ENCODE assay signal across 8 mouse cellular contexts in the genomic region with DNA sequence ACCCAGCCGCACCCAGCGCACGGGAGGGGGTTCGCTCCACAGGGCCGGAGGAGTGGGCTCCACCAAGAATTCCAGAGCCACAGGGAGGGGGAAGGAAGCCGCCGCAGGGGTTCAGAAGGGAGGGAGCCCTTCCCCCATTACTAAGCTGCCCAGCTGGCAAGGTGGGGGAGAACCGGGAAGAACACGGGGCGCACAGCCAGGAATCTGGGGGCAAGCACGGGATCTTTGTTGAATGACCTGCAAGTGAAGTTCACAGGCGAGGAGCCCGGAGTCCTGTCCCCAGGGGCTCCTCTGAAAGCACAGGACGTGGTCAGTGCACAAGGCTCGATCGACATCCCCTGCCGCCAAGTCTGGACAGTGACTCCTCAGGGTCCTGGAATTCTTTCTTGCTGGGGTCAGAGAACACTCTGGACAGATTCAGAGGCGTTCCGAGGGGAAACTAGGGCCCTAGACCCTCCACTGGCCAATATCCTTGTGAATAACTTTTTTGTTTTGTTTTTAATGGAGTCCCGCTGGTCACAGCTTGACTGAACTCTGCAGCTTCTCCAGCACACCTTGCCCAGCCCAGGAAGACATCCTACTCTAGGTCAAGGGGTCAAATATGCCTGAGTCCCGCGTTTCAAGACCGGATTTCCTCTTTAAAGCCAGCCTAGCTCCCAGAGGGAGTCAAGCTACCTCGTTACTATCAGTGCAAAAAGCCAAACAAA. TPM values are rescaled to one million over a fixed set of nuclear protein-coding genes. Genes with fewer than 3 reads are reported as not detected.
A peak's percentile ranks its signal among the peaks of the same experiment; 100 is the strongest.
DNase-seq lines count a peak whose midpoint lies in the region; ATAC-seq and TF ChIP-seq lines count a peak whose summit lies in the region.

No protein-coding gene starts in this region.

- 5% methylated on average over 24 of the region's 24 CpGs for WGBS in intestine, embryonic 16.5 days
- WGBS in liver, postnatal 0 days (ENCODE audit: insufficient replicate concordance), result 4% methylated on average over 24 of the region's 24 CpGs

- peak overlapping the region; percentile 97 for H3K27ac ChIP-seq in ES-Bruce4 (ENCODE audit: insufficient read depth, low read length)
- peak overlapping the region; percentile 68 for H3K27ac ChIP-seq in brown adipose tissue, adult 24 weeks (replicated peaks; ENCODE audit: low read depth, low read length)
- H3K27ac ChIP-seq in intestine, embryonic 16.5 days (ENCODE audit: low read length), result no peak overlapping the region; the same call in 1 of the 2 replicates
- no peak overlapping the region for H3K27ac ChIP-seq in liver, postnatal 0 days (ENCODE audit: low read depth)

- H3K27me3 ChIP-seq in ES-Bruce4 (ENCODE audit: control insufficient read depth, insufficient read depth, low read length, poor library complexity, severe bottlenecking), result no peaks in the 10 kb centered on the region
- H3K27me3 ChIP-seq in intestine, embryonic 16.5 days (replicated peaks; ENCODE audit: control insufficient read depth, insufficient read depth, low read length), result no peaks in the 10 kb centered on the region; the same call in 1 of the 2 replicates
- peaks cover 13% of the 10 kb centered on the region for H3K27me3 ChIP-seq in liver, postnatal 0 days (ENCODE audit: insufficient read depth, low read length)

- peak; percentile 63 to 70 for DNase-seq in heart, adult 18-20 months
- DNase-seq in liver, postnatal 0 days, result no peak
- DNase-seq in retina, postnatal 1 day, result peak; percentile 52
- no peak for DNase-seq in frontal cortex, adult 2 months (ENCODE audit: extremely low spot score in 1 of 2, low spot score in 1 of 2)

- TF ChIP-seq CTCF in ES-Bruce4 (IDR thresholded peaks at IDR 0.05; ENCODE audit: low read depth, low read length), result no peak
- no peak for TF ChIP-seq CTCF in liver, postnatal 0 days (IDR thresholded peaks at IDR 0.05; ENCODE audit: low read depth)

- no peaks in the 10 kb centered on the region for H3K4me1 ChIP-seq in ES-Bruce4 (ENCODE audit: control insufficient read depth, insufficient read depth, low read length)
- peaks cover 8% of the 10 kb centered on the region for H3K4me1 ChIP-seq in brown adipose tissue, adult 24 weeks (ENCODE audit: control insufficient read depth, insufficient read depth, insufficient read length, low read length)
- peaks cover 17% of the 10 kb centered on the region for H3K4me1 ChIP-seq in intestine, embryonic 16.5 days (ENCODE audit: control insufficient read depth, insufficient read depth, low read length)
- no peaks in the 10 kb centered on the region for H3K4me1 ChIP-seq in liver, postnatal 0 days (ENCODE audit: insufficient read depth)

- no peak for ATAC-seq in intestine, embryonic 16.5 days
- ATAC-seq in liver, postnatal 0 days, result no peak
- no peak for ATAC-seq in erythroblast, adult 5-6 weeks (replicated peaks; ENCODE audit: low FRiP score, poor library complexity, severe bottlenecking)

- H3K36me3 ChIP-seq in ES-Bruce4 (ENCODE audit: control insufficient read depth, insufficient read depth, low read length, poor library complexity, severe bottlenecking), result no peaks in the 10 kb centered on the region
- no peaks in the 10 kb centered on the region for H3K36me3 ChIP-seq in intestine, embryonic 16.5 days (ENCODE audit: control insufficient read depth, insufficient read depth, low read length)
- H3K36me3 ChIP-seq in liver, postnatal 0 days (replicated peaks; ENCODE audit: insufficient read depth, low read length), result no peaks in the 10 kb centered on the region

- peak overlapping the region; percentile 21 for H3K4me3 ChIP-seq in ES-Bruce4 (ENCODE audit: low read depth, low read length)
- peak overlapping the region; percentile 36 for H3K4me3 ChIP-seq in brown adipose tissue, adult 24 weeks (ENCODE audit: insufficient read depth, low read depth, low read length)
- peak overlapping the region; percentile 35 for H3K4me3 ChIP-seq in intestine, embryonic 16.5 days (ENCODE audit: low read length)
- H3K4me3 ChIP-seq in liver, postnatal 0 days (ENCODE audit: low read depth, low read length), result no peak overlapping the region

- peak overlapping the region; percentile 55 for H3K9ac ChIP-seq in ES-Bruce4 (ENCODE audit: low read depth, poor library complexity, severe bottlenecking)
- peak overlapping the region; percentile 53 for H3K9ac ChIP-seq in intestine, embryonic 16.5 days (ENCODE audit: low read depth, low read length)
- no peak overlapping the region for H3K9ac ChIP-seq in liver, postnatal 0 days (replicated peaks)

- peak overlapping the region; percentile 59 for H3K4me2 ChIP-seq in intestine, embryonic 16.5 days (ENCODE audit: low read depth, low read length)
- H3K4me2 ChIP-seq in liver, postnatal 0 days (ENCODE audit: low read depth, low read length), result peak overlapping the region; percentile 18; the same call in 1 of the 2 replicates

- TF ChIP-seq EP300 in ES-Bruce4 (IDR thresholded peaks at IDR 0.05; ENCODE audit: insufficient read depth, low read depth, low read length), result peak; percentile 86
- no peak for TF ChIP-seq EP300 in liver, postnatal 0 days (IDR thresholded peaks at IDR 0.05; ENCODE audit: low read depth)

- H3K9me3 ChIP-seq in ES-Bruce4 (replicated peaks; ENCODE audit: control insufficient read depth, insufficient read depth, low read length, poor library complexity, severe bottlenecking), result no peaks in the 10 kb centered on the region
- no peaks in the 10 kb centered on the region for H3K9me3 ChIP-seq in intestine, embryonic 16.5 days (ENCODE audit: control insufficient read depth, low read length)
- no peaks in the 10 kb centered on the region for H3K9me3 ChIP-seq in liver, postnatal 0 days (ENCODE audit: low read length)

- no peak for TF ChIP-seq POLR2A in ES-Bruce4 (IDR thresholded peaks at IDR 0.05; ENCODE audit: insufficient read depth, low read length)

RNA-seq across cellular contexts. Expression of a gene that starts 15.5 kb away (rescaled TPM):
- polyA plus RNA-seq in ES-Bruce4 (2011; ENCODE audit: insufficient read depth, insufficient read length, low read depth, missing spikeins), result 11.3 and 14.4 TPM in 2 replicates
- polyA plus RNA-seq in brown adipose tissue, adult 24 weeks (2012; ENCODE audit: insufficient read depth, insufficient read length, missing spikeins), result 10.1 and 14.0 TPM in 2 replicates
- total RNA-seq in heart, adult 18-20 months (2021), result 1 to 10 TPM; 3.6 to 4.9 TPM
- polyA plus RNA-seq in intestine, embryonic 16.5 days (2015; fragmentation: Nextera tagmentation; extraction: Ambion mirVana), result 2.4 and 2.5 TPM in 2 replicates
- 0.31 and 0.36 TPM in 2 replicates for polyA plus RNA-seq in liver, postnatal 0 days (2015; fragmentation: Nextera tagmentation; extraction: Ambion mirVana)
- total RNA-seq in erythroblast, adult 5-6 weeks (2015; ENCODE audit: low replicate concordance), result not detected in 2 replicates
- total RNA-seq in erythroblast, adult 5-6 weeks (2017; ENCODE audit: low replicate concordance), result 3.2 TPM in 1 of 2 replicates, not detected in the other
- polyA plus RNA-seq in frontal cortex, adult 2 months (2012; rRNA removed), result 21.3 and 31.1 TPM in 2 replicates

Comparison
In these comparisons a context has a peak if more than half of its experiments do, and no peak if none do; other contexts are left out.
1. H3K27ac ChIP-seq: peak in ES-Bruce4 (single experiment) and brown adipose tissue, adult 24 weeks (single experiment); none in intestine, embryonic 16.5 days (single experiment) and liver, postnatal 0 days (single experiment).
2. DNase-seq: peak in heart, adult 18-20 months (2 of 2) and retina, postnatal 1 day (single experiment); none in liver, postnatal 0 days (single experiment) and frontal cortex, adult 2 months (0 of 2).